Mouse (Mus musculus): Measurements from ENCODE around the gene 2210408I21Rik.

The 2210408I21Rik gene

DNA sequence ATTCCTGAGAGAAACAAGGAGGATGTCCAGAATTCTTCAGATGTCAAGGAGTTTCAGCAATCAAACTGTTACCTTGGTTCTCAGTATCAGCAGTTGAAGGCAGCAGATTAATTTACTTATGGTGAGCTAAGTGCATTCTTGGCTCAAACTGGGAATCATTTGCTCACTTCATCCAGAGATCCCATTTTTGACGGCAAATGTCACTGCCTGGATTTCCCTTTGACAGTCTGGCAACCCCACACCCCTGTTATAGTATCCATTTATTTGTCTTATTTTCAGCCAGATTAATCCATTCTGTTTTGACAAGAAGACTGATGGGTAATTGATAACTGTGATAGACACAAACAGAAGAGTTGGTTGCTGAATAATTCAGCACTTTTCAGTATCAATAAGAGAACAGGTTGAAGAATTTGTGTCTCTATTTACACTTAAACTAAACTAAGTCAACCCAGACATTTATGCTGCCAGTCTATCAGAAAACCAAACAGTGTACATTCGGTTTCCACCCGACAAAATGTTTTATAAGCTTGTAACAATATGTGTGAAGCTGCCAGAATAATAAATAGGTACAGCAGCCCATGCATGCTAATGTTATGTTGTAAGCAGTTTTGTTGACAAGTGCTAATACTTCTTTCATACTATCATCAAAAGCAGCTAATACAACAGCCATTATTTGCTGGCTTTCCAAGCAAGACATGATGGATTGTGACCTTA, 354.8 kb downstream of the 2210408I21Rik start:
- no peak for DNase-seq (ENCODE audit: low spot score in 2 of 2)

DNA sequence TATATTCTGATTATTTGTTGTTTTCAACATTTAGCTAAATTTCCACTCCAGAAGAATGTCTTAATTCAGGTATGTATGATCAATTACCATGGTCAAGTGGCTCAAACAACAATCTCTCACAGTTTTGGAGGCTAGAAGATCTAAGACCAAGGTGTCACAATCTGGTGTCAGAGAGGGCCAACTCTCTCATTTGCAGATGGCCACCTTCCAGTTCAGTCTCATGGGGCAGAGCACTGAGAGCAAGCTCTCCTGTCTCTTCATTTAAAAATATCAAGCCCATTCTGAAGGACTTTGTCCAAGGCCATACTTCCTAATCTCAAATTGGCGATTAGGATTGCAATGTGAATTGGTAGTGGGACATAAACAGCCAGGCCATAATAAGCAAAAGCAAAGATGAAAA, 378.7 kb downstream of the 2210408I21Rik start:
- no peak for DNase-seq (ENCODE audit: low spot score in 2 of 2)

DNA sequence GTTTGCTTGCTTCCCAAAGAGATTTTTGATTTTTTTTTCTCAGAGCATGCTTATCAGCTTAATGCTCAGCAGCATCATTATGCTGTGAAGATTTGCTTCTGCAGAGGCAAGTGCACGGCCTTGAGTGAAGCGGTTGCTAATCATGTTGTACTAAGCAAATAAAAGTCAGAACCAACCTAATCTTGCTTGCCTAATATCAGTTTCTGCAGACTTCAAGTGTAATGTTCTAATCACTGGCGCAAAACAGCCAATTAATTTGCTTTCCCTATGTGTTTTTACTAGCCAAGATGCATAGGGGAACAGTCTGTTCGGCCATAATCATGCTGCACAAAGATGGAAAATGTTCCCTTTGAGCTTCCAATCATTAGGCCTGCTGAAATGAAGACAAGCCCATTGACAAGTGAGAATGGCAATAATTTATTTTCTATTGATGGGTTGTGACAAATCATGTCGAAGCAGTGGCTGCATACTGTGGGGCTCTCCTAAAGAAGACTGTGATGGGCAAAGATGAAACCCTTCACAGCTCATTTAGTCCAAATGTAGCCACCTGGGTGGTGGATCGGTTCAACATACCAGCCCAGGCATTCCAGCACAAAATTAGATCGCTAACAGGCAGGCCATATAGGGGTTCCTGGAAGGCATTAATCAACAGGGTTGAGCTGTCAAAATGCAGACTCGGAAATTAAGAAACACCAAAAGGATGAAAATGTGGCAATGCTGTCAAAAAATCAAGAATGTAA, 393.8 kb downstream of the 2210408I21Rik start:
- no peak for DNase-seq (ENCODE audit: low spot score in 2 of 2)

DNA sequence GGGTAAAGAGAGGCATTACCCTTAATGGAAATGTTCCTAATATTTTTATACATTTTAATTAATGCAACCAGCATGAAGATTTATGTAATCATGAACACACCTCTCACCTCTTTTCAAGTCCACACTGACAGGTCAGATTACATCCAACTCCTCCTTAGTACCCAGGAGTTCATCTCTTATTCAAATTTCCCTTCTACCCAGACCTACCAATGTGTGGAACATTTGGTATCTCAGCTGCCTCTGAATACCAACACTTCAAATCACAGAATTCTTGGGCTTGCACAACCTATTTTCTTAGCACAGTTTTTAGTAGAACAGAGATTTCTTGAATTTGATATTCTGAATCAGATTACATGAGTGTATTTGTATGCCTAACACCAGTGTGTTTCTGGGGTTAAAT, 394.4 kb downstream of the 2210408I21Rik start:
- no peak for DNase-seq (ENCODE audit: low spot score in 2 of 2)

DNA sequence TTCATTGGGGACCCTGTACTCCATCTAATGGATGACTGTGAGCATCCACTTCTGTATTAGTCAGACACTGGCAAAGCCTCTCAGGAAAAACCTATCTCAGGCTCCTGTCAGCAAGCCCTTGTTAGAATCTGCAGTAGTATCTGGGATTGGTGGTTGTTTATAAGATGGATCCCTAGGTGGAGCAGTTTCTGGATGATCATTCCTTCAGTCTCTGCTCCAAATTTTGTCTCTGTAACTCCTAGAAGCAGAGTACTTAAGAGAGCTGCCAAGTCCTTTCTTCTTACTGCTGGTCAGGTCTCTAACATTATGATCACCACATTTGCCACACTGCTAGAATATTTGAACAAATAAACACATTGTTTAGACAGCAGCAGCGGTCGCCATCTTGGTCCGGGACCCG, 402.1 kb downstream of the 2210408I21Rik start:
- no peak for DNase-seq (ENCODE audit: low spot score in 2 of 2)

DNA sequence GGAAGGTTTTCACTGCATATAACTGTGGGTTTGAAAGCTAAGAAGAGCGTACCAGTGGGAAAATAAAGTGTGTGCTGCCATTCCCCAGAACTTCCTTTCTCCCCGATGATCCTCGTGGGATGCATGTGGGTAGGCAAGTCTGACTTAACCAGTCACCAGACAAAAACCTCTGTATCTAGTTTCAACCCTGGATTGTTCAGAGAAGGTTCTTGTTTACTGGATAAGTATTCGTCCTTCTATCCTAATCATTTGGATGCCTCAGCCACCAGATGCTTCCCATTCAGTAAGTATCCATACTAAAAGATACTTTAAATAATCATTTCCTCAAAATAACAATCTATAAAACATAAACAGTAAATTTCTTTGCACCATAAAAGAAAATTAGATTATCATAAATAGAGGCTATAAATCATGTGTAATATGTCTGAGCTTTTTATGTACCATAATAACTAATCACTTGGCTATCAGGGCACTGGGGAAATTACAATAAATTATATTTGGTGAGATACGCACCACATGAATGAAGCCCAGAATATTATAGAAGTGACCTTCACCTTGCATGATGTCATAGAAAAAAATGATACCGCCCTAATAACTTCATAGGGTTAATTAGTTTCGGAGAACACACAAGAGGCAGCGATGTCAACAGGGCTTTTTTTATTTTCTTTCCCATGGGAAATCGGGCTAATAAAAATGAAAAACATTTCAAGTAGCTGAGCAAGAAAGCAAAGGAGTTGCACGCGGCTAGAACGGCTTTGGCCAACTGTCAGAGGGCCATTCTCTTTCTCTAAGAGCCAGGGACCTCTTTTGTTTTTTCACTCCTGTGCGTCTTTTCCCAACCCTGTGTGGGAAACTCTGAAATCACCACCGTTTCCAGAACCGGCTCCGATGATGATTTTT, 412.4 kb downstream of the 2210408I21Rik start:
- no peak for DNase-seq (ENCODE audit: low spot score in 2 of 2)

DNA sequence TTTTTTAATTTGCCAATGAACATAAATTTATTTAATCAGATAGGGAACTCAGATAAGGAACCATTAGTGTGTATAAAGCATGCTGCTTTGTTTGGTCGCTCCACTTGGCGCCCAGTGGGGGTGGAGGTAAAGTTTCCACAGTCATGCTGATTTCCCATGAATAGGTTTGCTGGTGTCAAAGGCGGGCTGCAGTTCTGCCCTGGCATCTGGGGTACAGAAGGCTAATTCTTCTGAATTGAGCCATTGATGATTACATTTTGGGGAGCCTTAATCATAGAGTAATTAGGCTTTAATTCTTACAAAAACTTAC, 413.0 kb downstream of the 2210408I21Rik start:
- DNase-seq (ENCODE audit: low spot score in 2 of 2) = no peak

DNA sequence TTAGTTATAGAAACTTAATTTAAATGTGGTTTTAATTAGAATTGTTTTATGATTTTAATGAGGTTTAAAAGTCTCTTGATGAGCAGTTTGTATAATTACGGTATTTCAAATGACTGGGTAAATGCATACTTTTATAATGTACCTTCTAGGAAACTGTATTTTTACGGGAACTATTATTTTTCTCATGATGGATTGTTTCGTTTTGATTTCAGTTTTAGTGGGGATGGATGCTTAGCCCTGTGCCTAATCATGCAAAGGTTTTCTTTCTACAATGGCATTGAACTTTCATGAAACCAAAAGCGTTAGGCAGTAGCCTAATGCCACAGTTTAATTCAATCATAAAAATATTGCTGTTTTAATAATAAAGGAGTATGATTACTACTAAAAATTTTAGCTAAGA, 413.4 kb downstream of the 2210408I21Rik start:
- DNase-seq (ENCODE audit: low spot score in 2 of 2) = no peak

DNA sequence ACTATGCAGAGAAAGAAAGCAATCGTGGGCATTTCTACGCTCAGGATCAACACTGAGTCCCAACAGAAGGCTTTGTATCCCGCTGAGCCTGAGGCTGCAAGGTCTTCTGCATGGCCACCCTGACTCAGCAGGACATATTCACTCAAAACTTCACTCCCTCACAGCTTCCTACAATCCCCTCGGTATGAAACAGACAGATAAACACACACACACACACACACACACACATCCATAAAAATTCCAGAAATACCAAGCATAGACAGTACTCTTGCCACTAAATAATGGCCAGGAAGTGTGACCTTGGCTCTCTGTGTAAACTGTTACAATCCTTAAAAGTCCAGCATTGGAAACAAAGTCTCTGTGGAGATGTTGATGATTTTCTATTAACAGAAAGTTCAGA, 458.7 kb downstream of the 2210408I21Rik start:
- DNase-seq (ENCODE audit: low spot score in 2 of 2) = no peak

DNA sequence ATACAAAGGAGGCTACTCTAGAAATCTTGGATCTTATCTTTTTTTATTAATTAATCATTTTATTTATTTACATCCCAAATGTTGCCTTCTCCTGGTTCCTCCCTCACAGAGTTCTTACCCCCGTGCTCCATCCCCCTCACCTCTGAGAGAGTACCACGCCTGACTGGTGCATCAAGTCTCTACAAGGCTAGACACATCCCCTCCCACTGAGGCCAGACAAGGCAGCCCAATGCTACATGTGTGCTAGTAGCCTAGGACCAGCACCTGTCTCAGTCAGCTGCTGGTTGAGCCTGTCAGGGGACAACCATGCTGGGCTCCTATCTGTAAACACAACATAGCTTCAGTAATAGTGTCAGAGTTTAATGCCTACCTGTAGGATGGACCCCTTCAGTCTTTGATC, 480.0 kb downstream of the 2210408I21Rik start:
- DNase-seq (ENCODE audit: low spot score in 2 of 2) = no peak

Data from urinary bladder, postnatal 36 days (tissue).